In the genomic region with DNA sequence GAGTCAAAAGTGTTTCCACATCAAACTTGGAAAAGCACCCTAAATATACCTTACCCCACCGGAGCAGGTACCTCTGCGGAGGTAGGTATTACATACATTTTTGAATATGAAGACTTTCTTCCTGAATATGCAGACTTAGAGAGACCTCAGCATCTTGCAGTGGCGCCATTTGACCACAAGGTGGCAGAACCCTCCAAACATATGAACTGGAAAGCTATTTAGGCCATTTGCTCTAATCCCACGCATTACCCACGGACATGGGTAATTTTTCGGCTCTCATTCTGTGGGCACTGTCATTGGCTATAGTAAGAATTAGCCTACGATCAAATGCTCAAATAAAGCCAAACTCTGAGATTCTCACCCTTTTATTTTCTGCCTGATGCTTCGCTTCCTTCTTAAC, we compare ENCODE assay signal across 8 mouse cellular contexts.
DNase-seq lines count a peak whose midpoint lies in the region; ATAC-seq lines count a peak whose summit lies in the region.

No protein-coding gene starts in this region.

- WGBS in embryonic facial prominence, embryonic 11.5 days: 18% methylated on average over 8 of the region's 8 CpGs
- WGBS in liver, embryonic 13.5 days (ENCODE audit: insufficient replicate concordance): 11% methylated on average over 8 of the region's 8 CpGs
- WGBS in neural tube, embryonic 14.5 days: 19% methylated on average over 8 of the region's 8 CpGs

- no peaks in the 10 kb centered on the region for H3K27me3 ChIP-seq in embryonic facial prominence, embryonic 11.5 days (ENCODE audit: control insufficient read depth, insufficient read depth, low read length)
- H3K27me3 ChIP-seq in liver, embryonic 13.5 days: no peaks in the 10 kb centered on the region
- H3K27me3 ChIP-seq in neural tube, embryonic 14.5 days (ENCODE audit: control insufficient read depth, insufficient read depth, low read length): no peaks in the 10 kb centered on the region

- H3K9ac ChIP-seq in embryonic facial prominence, embryonic 11.5 days (replicated peaks; ENCODE audit: low read length): no peak overlapping the region
- H3K9ac ChIP-seq in liver, embryonic 13.5 days: no peak overlapping the region
- no peak overlapping the region for H3K9ac ChIP-seq in neural tube, embryonic 14.5 days (replicated peaks; ENCODE audit: low read depth, low read length)

- peak; percentile 65 for DNase-seq in adrenal gland, postnatal 25 days
- DNase-seq in embryonic facial prominence, embryonic 11.5 days (ENCODE audit: low spot score): peak; percentile 81
- DNase-seq in heart, adult 9 months (ENCODE audit: low spot score in 2 of 2): peak; percentile 1 to 24
- DNase-seq in kidney, postnatal 14 days: peak; percentile 61
- DNase-seq in liver, embryonic 13.5 days: peak; percentile 16
- peak; percentile 20 to 44 for DNase-seq in thymus, postnatal 36 days

- H3K36me3 ChIP-seq in embryonic facial prominence, embryonic 11.5 days (replicated peaks; ENCODE audit: control insufficient read depth, insufficient read depth, low read depth, low read length): no peaks in the 10 kb centered on the region
- no peaks in the 10 kb centered on the region for H3K36me3 ChIP-seq in liver, embryonic 13.5 days
- H3K36me3 ChIP-seq in neural tube, embryonic 14.5 days (ENCODE audit: control insufficient read depth, insufficient read depth, low read length): no peaks in the 10 kb centered on the region

- H3K4me2 ChIP-seq in embryonic facial prominence, embryonic 11.5 days (ENCODE audit: low read depth, low read length): no peak overlapping the region
- no peak overlapping the region for H3K4me2 ChIP-seq in liver, embryonic 13.5 days
- peak overlapping the region; percentile 6; the same call in 1 of the 2 replicates for H3K4me2 ChIP-seq in neural tube, embryonic 14.5 days (ENCODE audit: low read depth, low read length)

- ATAC-seq in CD4-positive, CD25-positive, alpha-beta regulatory T cell, adult 4 months: peak; percentile 39
- no peak for ATAC-seq in embryonic facial prominence, embryonic 11.5 days (replicated peaks; ENCODE audit: insufficient number of reproducible peaks, low FRiP score, low TSS enrichment, low read depth)
- no peak for ATAC-seq in liver, embryonic 13.5 days (ENCODE audit: low read depth)
- peak; percentile 63; the same call in 1 of the 2 replicates for ATAC-seq in neural tube, embryonic 14.5 days (ENCODE audit: low read depth)

- no peaks in the 10 kb centered on the region for H3K4me1 ChIP-seq in embryonic facial prominence, embryonic 11.5 days (ENCODE audit: control insufficient read depth, insufficient read depth, low read length)
- H3K4me1 ChIP-seq in liver, embryonic 13.5 days (replicated peaks): no peaks in the 10 kb centered on the region
- no peaks in the 10 kb centered on the region for H3K4me1 ChIP-seq in neural tube, embryonic 14.5 days (ENCODE audit: control insufficient read depth, insufficient read depth, low read length)

- H3K4me3 ChIP-seq in embryonic facial prominence, embryonic 11.5 days (ENCODE audit: low read depth, low read length): no peak overlapping the region
- H3K4me3 ChIP-seq in liver, embryonic 13.5 days (replicated peaks): no peak overlapping the region
- H3K4me3 ChIP-seq in neural tube, embryonic 14.5 days (ENCODE audit: low read depth, low read length): no peak overlapping the region

- no peaks in the 10 kb centered on the region for H3K9me3 ChIP-seq in embryonic facial prominence, embryonic 11.5 days (replicated peaks; ENCODE audit: control insufficient read depth, low read length)
- H3K9me3 ChIP-seq in liver, embryonic 13.5 days (replicated peaks): no peaks in the 10 kb centered on the region
- H3K9me3 ChIP-seq in neural tube, embryonic 14.5 days (ENCODE audit: control insufficient read depth, low read length): no peaks in the 10 kb centered on the region

- no peak overlapping the region for H3K27ac ChIP-seq in embryonic facial prominence, embryonic 11.5 days (replicated peaks; ENCODE audit: low read depth, low read length)
- H3K27ac ChIP-seq in liver, embryonic 13.5 days: no peak overlapping the region
- no peak overlapping the region for H3K27ac ChIP-seq in neural tube, embryonic 14.5 days (ENCODE audit: low read depth, low read length)

Comparison
In these comparisons a context has a peak if more than half of its experiments do, and no peak if none do; other contexts are left out.
1. ATAC-seq: peak in CD4-positive, CD25-positive, alpha-beta regulatory T cell, adult 4 months (single experiment) and neural tube, embryonic 14.5 days (single experiment); none in embryonic facial prominence, embryonic 11.5 days (single experiment) and liver, embryonic 13.5 days (single experiment).
2. DNase-seq: peak in every context shown above with its lines; median percentile 81 in embryonic facial prominence, embryonic 11.5 days; 65 in adrenal gland, postnatal 25 days; 61 in kidney, postnatal 14 days; 32 in thymus, postnatal 36 days; 16 in liver, embryonic 13.5 days; 12 in heart, adult 9 months.